In genomic region chr2:105676909-105677433, GRCm38 (mm10) we compare ENCODE assay signal across 9 mouse cellular contexts. TPM values are rescaled to one million over a fixed set of nuclear protein-coding genes. Genes with fewer than 3 reads are reported as not detected.
DNase-seq lines count a peak whose midpoint lies in the region; ATAC-seq and TF ChIP-seq lines count a peak whose summit lies in the region.
"Had no signal": no experiment of that assay in that cellular context is flagged by ENCODE, and none has a peak within 500 bp of the region (broad histone marks: within the 10 kb centered on the region; RNA-seq: fewer than 3 reads in every experiment).

No protein-coding gene starts in this region.

- H3K4me3 ChIP-seq in heart, embryonic 16.5 days (ENCODE audit: low read length) = peak overlapping the region; percentile 47
- peak overlapping the region; percentile 52; the same call in 1 of the 2 replicates for H3K4me3 ChIP-seq in bone marrow macrophage, adult 2 months (ENCODE audit: insufficient read depth, low read length)
- H3K4me3 ChIP-seq in hindbrain, embryonic 10.5 days = peak overlapping the region; percentile 73
- H3K4me3 ChIP-seq in myocyte = peak overlapping the region; percentile 16

- no peak for TF ChIP-seq CTCF in bone marrow macrophage, adult 2 months (IDR thresholded peaks at IDR 0.05; ENCODE audit: low read depth, low read length)

- no peak for ATAC-seq in heart, embryonic 16.5 days (replicated peaks; ENCODE audit: extremely low read depth, insufficient read depth, low FRiP score)

- no peaks in the 10 kb centered on the region for H3K36me3 ChIP-seq in heart, embryonic 16.5 days (ENCODE audit: control insufficient read depth, insufficient read depth)
- H3K36me3 ChIP-seq in hindbrain, embryonic 10.5 days = no peaks in the 10 kb centered on the region
- no peaks in the 10 kb centered on the region for H3K36me3 ChIP-seq in myocyte (ENCODE audit: control insufficient read depth, insufficient read depth)

- peaks cover 26% of the 10 kb centered on the region for H3K4me1 ChIP-seq in heart, embryonic 16.5 days (ENCODE audit: control insufficient read depth, insufficient read depth, low read length)
- H3K4me1 ChIP-seq in bone marrow macrophage, adult 2 months (ENCODE audit: control insufficient read depth, insufficient read depth, low read length) = peaks cover 15% of the 10 kb centered on the region
- peaks cover 81% of the 10 kb centered on the region for H3K4me1 ChIP-seq in hindbrain, embryonic 10.5 days (replicated peaks)

- no peak overlapping the region for H3K27ac ChIP-seq in heart, embryonic 16.5 days (ENCODE audit: low read length)
- no peak overlapping the region for H3K27ac ChIP-seq in bone marrow macrophage, adult 2 months (ENCODE audit: insufficient read depth, low read depth, low read length)
- peak overlapping the region; percentile 96 for H3K27ac ChIP-seq in hindbrain, embryonic 10.5 days
- H3K27ac ChIP-seq: liver, embryonic 14.5 days had no signal

- no peak overlapping the region for H3K9ac ChIP-seq in heart, embryonic 16.5 days (ENCODE audit: low read length)
- H3K9ac ChIP-seq: liver, embryonic 14.5 days had no signal

- no peaks in the 10 kb centered on the region for H3K9me3 ChIP-seq in heart, embryonic 16.5 days (replicated peaks; ENCODE audit: control insufficient read depth, low read length)
- H3K9me3 ChIP-seq in hindbrain, embryonic 10.5 days = no peaks in the 10 kb centered on the region

- WGBS in heart, embryonic 16.5 days = 1% methylated on average over 11 of the region's 11 CpGs
- under 1% methylated on average over 11 of the region's 11 CpGs for WGBS in hindbrain, embryonic 10.5 days

- H3ac ChIP-seq in myocyte (ENCODE audit: control insufficient read depth, insufficient read length) = peak overlapping the region; percentile 4

- no peaks in the 10 kb centered on the region for H3K79me2 ChIP-seq in myocyte (ENCODE audit: control insufficient read depth, insufficient read depth)

- TF ChIP-seq POLR2A in bone marrow macrophage, adult 2 months (IDR thresholded peaks at IDR 0.05; ENCODE audit: borderline replicate concordance, low read depth, low read length) = no peak
- TF ChIP-seq POLR2A in myocyte (IDR thresholded peaks at IDR 0.05; ENCODE audit: insufficient read length, low read depth) = no peak

- H3K4me2 ChIP-seq in heart, embryonic 16.5 days (ENCODE audit: low read depth, low read length) = no peak overlapping the region
- peak overlapping the region; percentile 75 for H3K4me2 ChIP-seq in myocyte (ENCODE audit: low read depth)

- DNase-seq in heart, adult 9 months (ENCODE audit: low spot score in 2 of 2) = no peak
- DNase-seq in hindbrain, embryonic 10.5 days (ENCODE audit: low spot score) = no peak
- no peak for DNase-seq in frontal cortex, postnatal 10 days (ENCODE audit: low spot score in 2 of 2)
- no peak for DNase-seq in urinary bladder, postnatal 14 days (ENCODE audit: low spot score)
- no peak for DNase-seq in left cerebral cortex, adult 11 months (ENCODE audit: low spot score)

- peaks cover 95% of the 10 kb centered on the region for H3K27me3 ChIP-seq in heart, embryonic 16.5 days (ENCODE audit: control insufficient read depth, insufficient read depth, low read length)
- H3K27me3 ChIP-seq in hindbrain, embryonic 10.5 days (ENCODE audit: insufficient read depth, poor library complexity, severe bottlenecking) = peaks cover 99% of the 10 kb centered on the region
- H3K27me3 ChIP-seq in myocyte (ENCODE audit: control insufficient read depth, insufficient read depth, insufficient read length) = peaks cover 7% of the 10 kb centered on the region

TF ChIP-seq in myocyte, 11 proteins besides CTCF, POLR2A, EP300 and RAD21:
- TF ChIP-seq SRF (IDR thresholded peaks at IDR 0.05; ENCODE audit: control insufficient read depth, insufficient read length, low read depth) (no peak), TCF12 (IDR thresholded peaks at IDR 0.05; ENCODE audit: insufficient read depth, poor library complexity, severe bottlenecking) (no peak), E2F4 (IDR thresholded peaks at IDR 0.05; ENCODE audit: insufficient read depth) (no peak), USF1 (IDR thresholded peaks at IDR 0.05; ENCODE audit: low read depth) (no peak), TCF3 (IDR thresholded peaks at IDR 0.05; ENCODE audit: insufficient read length, low read depth) (no peak), POLR2AphosphoS2 (IDR thresholded peaks at IDR 0.05; ENCODE audit: insufficient read length, low read depth) (no peak), MYOD1 (IDR thresholded peaks at IDR 0.05; ENCODE audit: control insufficient read depth in 1 of 3, insufficient read length in 2 of 3, low read depth in 2 of 3) (no peak), CEBPB (IDR thresholded peaks at IDR 0.05; ENCODE audit: insufficient read depth, poor library complexity, severe bottlenecking) (no peak), REST (IDR thresholded peaks at IDR 0.05; ENCODE audit: insufficient read depth, insufficient read length) (no peak), MYOG (IDR thresholded peaks at IDR 0.05; ENCODE audit: control insufficient read depth in 1 of 3, insufficient read depth in 1 of 3, insufficient read length in 2 of 3, low read depth in 2 of 3) (no peak), MAX (IDR thresholded peaks at IDR 0.05; ENCODE audit: low read depth) (no peak)

RNA-seq across cellular contexts. Expression of gene Pax6, which starts 8.3 kb away (rescaled TPM):
- not detected in 2 replicates for polyA plus RNA-seq in heart, embryonic 16.5 days (2015; fragmentation: Nextera tagmentation; extraction: Ambion mirVana)
- not detected in 2 replicates for polyA plus RNA-seq in bone marrow macrophage, adult 2 months (2012; ENCODE audit: insufficient read depth, insufficient read length, missing spikeins)
- 24.7 and 27.0 TPM in 2 replicates for polyA plus RNA-seq in hindbrain, embryonic 10.5 days (2016; fragmentation: Nextera tagmentation; extraction: Ambion mirVana)
- polyA plus RNA-seq in myocyte (2012; fragmentation: generic; extraction: Trizol) = 0.37 TPM

Comparison
In these comparisons a context has a peak if more than half of its experiments do, and no peak if none do; other contexts are left out.
1. H3K4me3 ChIP-seq: peak in every context shown above with its lines; median percentile 73 in hindbrain, embryonic 10.5 days; 52 in bone marrow macrophage, adult 2 months; 47 in heart, embryonic 16.5 days; 16 in myocyte.
2. RNA of gene Pax6, which starts 8.3 kb away (polyA plus RNA-seq): 24.7 to 27.0 TPM in hindbrain, embryonic 10.5 days; 0.37 TPM in myocyte (single experiment), not detected in bone marrow macrophage, adult 2 months and not detected in heart, embryonic 16.5 days; every median in the first group is over 10 times any median in the second.